Mouse (Mus musculus) MEL (cell line): ENCODE results near the gene Cpne2. TPM values are rescaled to one million over a fixed set of nuclear protein-coding genes. Genes with fewer than 3 reads are reported as not detected.

ENCODE experiments used
- DNase-seq: peaks from one replicate; pipeline ENCODE4 v3.0.0; 2011; ENCODE audit warnings: low read depth, low spot score
- H3K27ac ChIP-seq: 2 replicates; pipeline ENCODE4 v1.5.1; 2012; ENCODE audit warnings: low read depth, mild to moderate bottlenecking, control low read depth, low read length, moderate library complexity; ENCODE audit not compliant: control insufficient read depth
- H3K27me3 ChIP-seq, 2 experiments: fragments of 150-350 bp in 1 of 2; sonication (generic) in 1 of 2; 2 replicates each; pipeline ENCODE4 v1.6.1; 2012; ENCODE audit warnings: low read length in 2 of 2, mild to moderate bottlenecking in 2 of 2, improper control_type of control experiment in 1 of 2, moderate library complexity in 1 of 2; ENCODE audit not compliant: insufficient read depth in 2 of 2, control insufficient read depth in 1 of 2
- H3K36me3 ChIP-seq, 2 experiments: 2 replicates each; pipeline ENCODE4 v1.6.1; 2012 to 2014; ENCODE audit warnings: low read length in 2 of 2, improper control_type of control experiment in 1 of 2, inconsistent platforms in 1 of 2, mild to moderate bottlenecking in 1 of 2; ENCODE audit not compliant: insufficient read depth in 2 of 2, control insufficient read depth in 1 of 2
- H3K4me1 ChIP-seq, 2 experiments: fragments of 150-350 bp in 1 of 2; sonication (generic) in 1 of 2; 2 replicates each; pipeline ENCODE4 v1.6.1; 2012; ENCODE audit warnings: low read length in 2 of 2, improper control_type of control experiment in 1 of 2, mild to moderate bottlenecking in 1 of 2; ENCODE audit not compliant: insufficient read depth in 2 of 2, control insufficient read depth in 1 of 2
- H3K4me3 ChIP-seq, 2 experiments: fragments of 150-350 bp in 1 of 2; sonication (generic) in 1 of 2; 2 replicates each; pipeline ENCODE4 v1.5.1; 2012; ENCODE audit warnings: low read depth in 2 of 2, low read length in 2 of 2, mild to moderate bottlenecking in 2 of 2, moderate library complexity in 2 of 2, control low read depth in 1 of 2, improper control_type of control experiment in 1 of 2; ENCODE audit not compliant: control insufficient read depth in 1 of 2, insufficient read depth in 1 of 2
- H3K79me2 ChIP-seq: 2 replicates; pipeline ENCODE4 v1.6.1; 2012; ENCODE audit warnings: mild to moderate bottlenecking, low read length, moderate library complexity; ENCODE audit not compliant: control insufficient read depth, poor library complexity, insufficient read depth
- H3K9ac ChIP-seq: 2 replicates; pipeline ENCODE4 v1.6.1; 2012; ENCODE audit warnings: low read depth, mild to moderate bottlenecking, control low read depth, low read length, moderate library complexity; ENCODE audit not compliant: control insufficient read depth, poor library complexity, severe bottlenecking
- H3K9me3 ChIP-seq: fragments of 150-350 bp; sonication (generic); replicated peaks from 2 replicates; pipeline ENCODE4 v1.6.1; 2012; ENCODE audit warnings: mild to moderate bottlenecking, low read length, improper control_type of control experiment, moderate library complexity; ENCODE audit not compliant: insufficient read depth
- E2F4 ChIP-seq: IDR thresholded peaks from 2 replicates; pipeline ENCODE4 v1.6.1; 2011; ENCODE audit warnings: low read depth, low read length, improper control_type of control experiment, borderline replicate concordance
- ELF1 ChIP-seq: IDR thresholded peaks from 2 replicates; pipeline ENCODE4 v1.6.1; 2014; ENCODE audit warnings: low read depth, mild to moderate bottlenecking, inconsistent platforms, low read length, improper control_type of control experiment, moderate library complexity
- EP300 ChIP-seq, 2 experiments: IDR thresholded peaks; 2 replicates each; pipeline ENCODE4 v1.6.1; 2011; ENCODE audit warnings: improper control_type of control experiment in 2 of 2, low read length in 2 of 2, low read depth in 1 of 2, mild to moderate bottlenecking in 1 of 2
- ETS1 ChIP-seq: IDR thresholded peaks from 2 replicates; pipeline ENCODE4 v1.6.1; 2012; ENCODE audit warnings: low read depth, mild to moderate bottlenecking, inconsistent platforms, low read length, improper control_type of control experiment, moderate library complexity
- GATA1 ChIP-seq: IDR thresholded peaks from 2 replicates; pipeline ENCODE4 v1.6.1; 2011; ENCODE audit warnings: low read depth, low read length, improper control_type of control experiment
- HCFC1 ChIP-seq: IDR thresholded peaks from 2 replicates; pipeline ENCODE4 v1.6.1; 2012; ENCODE audit warnings: low read depth, mild to moderate bottlenecking, inconsistent platforms, low read length, improper control_type of control experiment, moderate library complexity
- JUND ChIP-seq: IDR thresholded peaks from 2 replicates; pipeline ENCODE4 v1.6.1; 2011; ENCODE audit warnings: low read depth, mild to moderate bottlenecking, improper control_type of control experiment, low read length
- MAZ ChIP-seq: IDR thresholded peaks from 2 replicates; pipeline ENCODE4 v1.6.1; 2012; ENCODE audit warnings: low read depth, mild to moderate bottlenecking, inconsistent platforms, low read length, improper control_type of control experiment
- MEF2A ChIP-seq: IDR thresholded peaks from 2 replicates; pipeline ENCODE4 v1.6.1; 2014; ENCODE audit warnings: low read depth, mild to moderate bottlenecking, inconsistent platforms, low read length, improper control_type of control experiment; ENCODE audit not compliant: poor library complexity, insufficient replicate concordance, severe bottlenecking; ENCODE audit errors: extremely low read depth
- MYB ChIP-seq: IDR thresholded peaks from 2 replicates; pipeline ENCODE4 v1.6.1; 2011; ENCODE audit warnings: mild to moderate bottlenecking, low read depth, low read length, improper control_type of control experiment
- MYC ChIP-seq: IDR thresholded peaks from 2 replicates; pipeline ENCODE4 v1.6.1; 2011; ENCODE audit warnings: low read depth, mild to moderate bottlenecking, low read length, improper control_type of control experiment, moderate library complexity
- NELFE ChIP-seq: IDR thresholded peaks from 2 replicates; pipeline ENCODE4 v1.6.1; 2011; ENCODE audit warnings: low read depth, low read length, improper control_type of control experiment
- POLR2A ChIP-seq, 2 experiments: IDR thresholded peaks; 2 replicates each; pipeline ENCODE4 v1.6.1; 2011 to 2012; ENCODE audit warnings: low read length in 2 of 2, mild to moderate bottlenecking in 2 of 2, control low read depth in 1 of 2, improper control_type of control experiment in 1 of 2, low read depth in 1 of 2, moderate library complexity in 1 of 2; ENCODE audit not compliant: control insufficient read depth in 1 of 2, insufficient read depth in 1 of 2, poor library complexity in 1 of 2
- POLR2AphosphoS2 ChIP-seq: IDR thresholded peaks from 2 replicates; pipeline ENCODE4 v1.6.1; 2011; ENCODE audit warnings: low read length, improper control_type of control experiment
- POLR2AphosphoS5 ChIP-seq: IDR thresholded peaks from 2 replicates; pipeline ENCODE4 v1.6.1; 2012; ENCODE audit warnings: low read depth, borderline replicate concordance, mild to moderate bottlenecking, inconsistent platforms, low read length, moderate library complexity, mixed read lengths
- RAD21 ChIP-seq: IDR thresholded peaks from 2 replicates; pipeline ENCODE4 v1.6.1; 2011; ENCODE audit warnings: mild to moderate bottlenecking, low read depth, low read length, improper control_type of control experiment
- RCOR1 ChIP-seq: IDR thresholded peaks from 2 replicates; pipeline ENCODE4 v1.6.1; 2012; ENCODE audit warnings: low read depth, mild to moderate bottlenecking, inconsistent platforms, low read length, improper control_type of control experiment
- SIN3A ChIP-seq: IDR thresholded peaks from 2 replicates; pipeline ENCODE4 v1.6.1; 2012; ENCODE audit warnings: low read length, improper control_type of control experiment, inconsistent platforms
- TAL1 ChIP-seq: IDR thresholded peaks from 2 replicates; pipeline ENCODE4 v1.6.1; 2012; ENCODE audit warnings: mild to moderate bottlenecking, inconsistent platforms, low read length, moderate library complexity, mixed read lengths
- TCF12 ChIP-seq: IDR thresholded peaks from 2 replicates; pipeline ENCODE4 v1.6.1; 2014; ENCODE audit warnings: low read depth, mild to moderate bottlenecking, inconsistent platforms, low read length, improper control_type of control experiment, moderate library complexity
- ZC3H11A ChIP-seq: IDR thresholded peaks from 2 replicates; pipeline ENCODE4 v1.6.1; 2012; ENCODE audit warnings: low read depth, mild to moderate bottlenecking, inconsistent platforms, low read length, improper control_type of control experiment
- polyA plus RNA-seq, 2 experiments: library from polyadenylated mRNA; stranded (reverse) in 1 of 2; unstranded in 1 of 2; fragments of >175 nt in 1 of 2; fragments of >200 nt in 1 of 2; gene quantifications; 2 replicates each; pipeline versions ENCODE4 v1.2.1 to v1.2.4; 2012; ENCODE audit warnings: low replicate concordance in 2 of 2, low read depth in 1 of 2; ENCODE audit not compliant: insufficient read length in 2 of 2, insufficient read depth in 1 of 2, missing spikeins in 1 of 2
- total RNA-seq: library from RNA; depleted of rRNA; stranded (reverse); fragments of 300-350 nt; gene quantifications from 2 replicates; pipeline ENCODE4 v1.2.3, GENCODE M21; 2012

Gene Cpne2
- total and polyA plus RNA-seq, 3 experiments, result 19.1 to 29.7 TPM; not detected in 1

DNA sequence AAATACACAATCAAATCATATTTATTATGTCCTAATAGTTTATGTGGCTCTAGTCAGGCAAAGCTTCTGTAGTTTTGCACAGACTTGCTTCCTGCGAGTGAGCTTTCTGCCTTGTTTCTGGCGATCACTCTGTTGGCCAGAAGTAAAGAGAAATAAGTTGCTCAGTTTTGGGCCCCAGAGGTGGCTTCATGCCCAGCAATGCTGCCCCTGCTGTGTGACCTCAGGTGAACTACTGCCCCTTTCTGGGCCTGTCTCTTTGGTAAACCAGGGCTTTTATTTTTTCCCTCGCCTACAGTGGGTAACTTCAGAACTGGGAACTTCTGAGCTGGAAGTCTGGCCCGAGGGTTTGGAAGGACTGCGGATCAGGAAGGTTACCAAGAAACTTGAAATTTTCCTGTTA, 16.3 kb downstream of the Cpne2 start:
- H3K4me3 ChIP-seq, result peak overlapping the region; percentile 39 to 40
- peaks cover 0 to 16% of the 10 kb centered on the region in 2 experiments; a peak in 2 of 4 replicates for H3K36me3 ChIP-seq
- H3K9me3 ChIP-seq, result no peaks in the 10 kb centered on the region
- no peaks in the 10 kb centered on the region; the same call in 1 of the 2 replicates for H3K79me2 ChIP-seq
- peak; percentile 27 for DNase-seq
- no peak for TF ChIP-seq MAZ
- no peak for TF ChIP-seq RCOR1
- 0 out of 2 replicates have a peak, but pooled peaks have one; percentile 2 for TF ChIP-seq NELFE
- TF ChIP-seq, all 39 proteins: peak for 1
- Histone ChIP-seq H3K9ac (peak overlapping the region; percentile 47), H3K27me3 (no peaks in the 10 kb centered on the region), H3K27ac (peak overlapping the region; percentile 77), H3K4me1 (peaks cover 4 to 22% of the 10 kb centered on the region in 2 experiments; a peak in 3 of 4 replicates)

DNA sequence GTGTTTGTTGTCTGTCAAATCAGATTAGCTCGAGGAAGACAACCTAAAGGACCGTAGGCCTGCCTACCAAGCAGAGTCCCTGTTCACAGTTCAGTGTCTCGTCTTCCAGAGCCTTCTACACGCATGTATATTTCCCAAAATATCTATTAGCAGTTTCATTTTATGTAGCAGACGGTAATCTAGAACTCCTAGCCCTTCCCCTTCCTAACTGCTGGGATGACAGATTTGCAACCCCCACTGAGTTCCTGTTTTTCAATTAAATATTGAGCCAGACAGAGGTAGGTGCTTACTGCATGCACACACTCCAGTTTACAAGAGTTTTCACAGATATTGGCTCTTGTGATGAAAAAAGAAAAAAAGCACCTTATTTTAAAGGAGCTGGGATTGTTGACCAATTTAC, 16.7 kb downstream of the Cpne2 start:
- no peaks in the 10 kb centered on the region for H3K27me3 ChIP-seq
- peak; percentile 79 for DNase-seq
- H3K36me3 ChIP-seq, result peaks cover 0 to 16% of the 10 kb centered on the region in 2 experiments; a peak in 2 of 4 replicates
- peak overlapping the region; percentile 77 for H3K27ac ChIP-seq
- H3K9ac ChIP-seq, result peak overlapping the region; percentile 47
- no peaks in the 10 kb centered on the region for H3K9me3 ChIP-seq
- H3K4me3 ChIP-seq, result peak overlapping the region; percentile 39 to 40
- H3K4me1 ChIP-seq, result peaks cover 4 to 22% of the 10 kb centered on the region in 2 experiments; a peak in 3 of 4 replicates
- no peaks in the 10 kb centered on the region; the same call in 1 of the 2 replicates for H3K79me2 ChIP-seq
- 0 out of 2 replicates have a peak, but pooled peaks have one; percentile 4 for TF ChIP-seq TAL1
- peak; percentile 79 for TF ChIP-seq RCOR1
- no peak for TF ChIP-seq ZC3H11A
- peak; percentile 60 for TF ChIP-seq GATA1
- TF ChIP-seq JUND, result no peak
- TF ChIP-seq EP300 (IDR thresholded peaks at IDR 0.05; ENCODE audit: low read depth in 1 of 2, low read length in 2 of 2), result peak; percentile 78 to 83
- 0 out of 2 replicates have a peak, but pooled peaks have one; percentile 21 for TF ChIP-seq HCFC1
- TF ChIP-seq POLR2AphosphoS5, result no peak
- TF ChIP-seq MYC, result peak; percentile 58; the same call in 1 of the 2 replicates
- peak; percentile 58 for TF ChIP-seq SIN3A
- TF ChIP-seq E2F4, result no peak
- peak; percentile 40; the same call in 1 of the 2 replicates for TF ChIP-seq TCF12
- peak; percentile 62 for TF ChIP-seq ETS1
- TF ChIP-seq RAD21, result no peak
- TF ChIP-seq NELFE, result peak; percentile 32; the same call in 1 of the 2 replicates
- no peak for TF ChIP-seq ELF1
- TF ChIP-seq POLR2A (IDR thresholded peaks at IDR 0.05; ENCODE audit: control insufficient read depth in 1 of 2, insufficient read depth in 1 of 2, low read depth in 1 of 2, low read length in 2 of 2, poor library complexity in 1 of 2), result no peak
- TF ChIP-seq MEF2A, result no peak
- peak; percentile 84 for TF ChIP-seq MYB
- TF ChIP-seq POLR2AphosphoS2, result no peak
- 0 out of 2 replicates have a peak, but pooled peaks have one; percentile 24 for TF ChIP-seq MAZ
